Comparison of ENCODE assay signal across 31 mouse cellular contexts in the genomic region with DNA sequence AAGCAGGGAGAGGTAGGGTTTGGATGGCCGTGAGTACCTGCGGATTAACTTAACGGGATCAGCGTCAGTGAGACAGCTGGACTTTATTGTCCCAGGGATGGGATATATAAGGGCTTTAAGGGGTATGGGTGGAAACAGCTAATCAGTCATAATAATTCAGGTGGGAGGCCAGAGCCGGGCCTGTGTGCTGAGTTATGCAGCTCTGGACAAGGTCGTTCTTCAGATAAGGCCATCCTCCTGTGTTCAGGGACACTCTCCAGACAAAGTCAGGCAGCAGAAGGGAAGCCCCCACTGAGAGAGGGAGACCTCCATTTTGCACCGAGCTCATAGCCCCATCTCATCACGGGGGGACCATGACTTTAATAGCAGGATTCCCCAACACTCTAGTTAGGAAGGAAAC. TPM values are rescaled to one million over a fixed set of nuclear protein-coding genes. Genes with fewer than 3 reads are reported as not detected.
"Had no signal": no experiment of that assay in that cellular context is flagged by ENCODE, and none has a peak within 500 bp of the region (broad histone marks: within the 10 kb centered on the region; RNA-seq: fewer than 3 reads in every experiment).

No protein-coding gene starts in this region.

- H3K9me3 ChIP-seq: heart, embryonic 15.5 days; hindbrain, embryonic 15.5 days; limb, embryonic 15.5 days; liver, embryonic 15.5 days had no signal

- H3K27me3 ChIP-seq: hindbrain, embryonic 13.5 days; hindbrain, embryonic 15.5 days; kidney, embryonic 15.5 days; limb, embryonic 13.5 days; limb, embryonic 15.5 days; liver, embryonic 13.5 days; liver, embryonic 15.5 days had no signal

- H3K4me1 ChIP-seq: heart, embryonic 13.5 days; heart, embryonic 15.5 days; hindbrain, embryonic 13.5 days; hindbrain, embryonic 15.5 days; kidney, embryonic 15.5 days; limb, embryonic 13.5 days; limb, embryonic 15.5 days; liver, embryonic 13.5 days; liver, embryonic 15.5 days had no signal

- H3K27ac ChIP-seq: heart, adult 2 months; heart, embryonic 13.5 days; heart, embryonic 15.5 days; hindbrain, embryonic 13.5 days; hindbrain, embryonic 15.5 days; hindbrain, postnatal 0 days; kidney, embryonic 15.5 days; kidney, postnatal 0 days; limb, embryonic 13.5 days; limb, embryonic 15.5 days; liver, embryonic 13.5 days; liver, embryonic 15.5 days had no signal

- H3K36me3 ChIP-seq: heart, embryonic 13.5 days; heart, embryonic 15.5 days; hindbrain, embryonic 13.5 days; hindbrain, embryonic 15.5 days; kidney, embryonic 15.5 days; limb, embryonic 13.5 days; limb, embryonic 15.5 days; liver, embryonic 13.5 days; liver, embryonic 15.5 days had no signal

- ATAC-seq: hindbrain, postnatal 0 days; intestine, embryonic 16.5 days; liver, postnatal 0 days had no signal

- H3K4me2 ChIP-seq: heart, embryonic 11.5 days; heart, embryonic 13.5 days; heart, embryonic 15.5 days; hindbrain, embryonic 13.5 days; hindbrain, embryonic 15.5 days; kidney, embryonic 15.5 days; limb, embryonic 13.5 days; limb, embryonic 15.5 days; liver, embryonic 13.5 days; liver, embryonic 15.5 days had no signal

- H3K9ac ChIP-seq: heart, embryonic 13.5 days; heart, embryonic 15.5 days; hindbrain, embryonic 13.5 days; hindbrain, embryonic 15.5 days; kidney, embryonic 15.5 days; limb, embryonic 13.5 days; limb, embryonic 15.5 days; liver, embryonic 13.5 days; liver, embryonic 15.5 days; liver, postnatal 0 days had no signal

- DNase-seq: gastrocnemius, postnatal 14 days; gastrocnemius, postnatal 36 days; heart, adult 11 months; heart, adult 2 months; heart, postnatal 14 days; heart, postnatal 36 days; kidney, adult 11 months; kidney, adult 2 months; kidney, adult 9 months; kidney, postnatal 14 days; kidney, postnatal 36 days; layer of hippocampus, adult 9-11 months; layer of hippocampus, postnatal 36 days; left cerebral cortex, postnatal 4 days; liver, embryonic 13.5 days; liver, postnatal 0 days had no signal

- H3K4me3 ChIP-seq: heart, adult 2 months; heart, embryonic 13.5 days; heart, embryonic 15.5 days; hindbrain, embryonic 13.5 days; hindbrain, embryonic 15.5 days; kidney, embryonic 15.5 days; limb, embryonic 13.5 days; limb, embryonic 15.5 days; liver, embryonic 13.5 days; liver, embryonic 15.5 days had no signal

RNA-seq across cellular contexts. Expression of gene Dnah10, which starts 56.8 kb away (rescaled TPM):
- total RNA-seq: hematopoietic stem cell, adult 5-6 weeks; liver, adult 2 months had no signal
- polyA plus RNA-seq: limb, embryonic 11.5 days; liver, adult 2 months; liver, embryonic 13.5 days; liver, embryonic 15.5 days; liver, postnatal 0 days had no signal
